Mouse (Mus musculus) C2C12 (cell line): Measurements from ENCODE around the gene Mcm5.

Experiments used
- CEBPB ChIP-seq: IDR thresholded peaks from one replicate; pipeline ENCODE4 v1.6.1; 2011; ENCODE audit warnings: low read depth, mild to moderate bottlenecking, control low read depth, moderate library complexity
- CTCF ChIP-seq: IDR thresholded peaks from one replicate; pipeline ENCODE4 v1.5.1; 2011; ENCODE audit not compliant: control insufficient read depth, insufficient read depth, insufficient read length
- FOSL1 ChIP-seq: IDR thresholded peaks from one replicate; pipeline ENCODE4 v1.8.0; 2011; ENCODE audit warnings: mild to moderate bottlenecking, low read length; ENCODE audit not compliant: poor library complexity, insufficient read depth, severe bottlenecking
- MAX ChIP-seq: IDR thresholded peaks from one replicate; pipeline ENCODE4 v1.6.1; 2011; ENCODE audit warnings: mild to moderate bottlenecking, control low read depth
- MYOD1 ChIP-seq: IDR thresholded peaks from one replicate; pipeline ENCODE4 v1.6.1; 2011; ENCODE audit warnings: low read depth; ENCODE audit not compliant: control insufficient read depth, insufficient read length
- MYOG ChIP-seq: IDR thresholded peaks from one replicate; pipeline ENCODE4 v1.6.1; 2011; ENCODE audit not compliant: control insufficient read depth, insufficient read length; ENCODE audit errors: extremely low read depth
- USF1 ChIP-seq: IDR thresholded peaks from one replicate; pipeline ENCODE4 v1.6.1; 2011; ENCODE audit warnings: low read depth, mild to moderate bottlenecking, control low read depth, moderate library complexity

- no peak for TF ChIP-seq CTCF
- no peak for TF ChIP-seq FOSL1
- TF ChIP-seq MYOG = no peak
- no peak for TF ChIP-seq MYOD1
- TF ChIP-seq USF1 = no peak
- no peak for TF ChIP-seq MAX
- TF ChIP-seq CEBPB = no peak
Measured at GRCm38 (mm10) chr8:75081364-75082040, 27.9 kb upstream of the Mcm5 start.
